Mouse (Mus musculus) midbrain, embryonic 16.5 days (tissue): ENCODE measurements at regions not wholly inside any gene's neighbourhood (a gene's known extent, or its start where the extent isn't known, plus 50 kb on each side); places are given as distances from the start of the nearest gene placed in this dataset.

ENCODE experiments used
- ATAC-seq: fragments of 200-750 bp; cut with Nextera tagmentation; 2 replicates; pipeline ENCODE4 v1.8.0; 2017; ENCODE audit warnings: moderate TSS enrichment
- H3K27ac ChIP-seq: fragments of 300-500 bp; sonication (generic); 2 replicates; pipeline ENCODE4 v1.5.1; 2014; ENCODE audit warnings: mild to moderate bottlenecking, low read length, mixed read lengths
- H3K27me3 ChIP-seq: fragments of 300-500 bp; sonication (generic); 2 replicates; pipeline ENCODE4 v1.6.1; 2014; ENCODE audit warnings: low read depth, low read length, mixed read lengths; ENCODE audit not compliant: control insufficient read depth, insufficient read depth
- H3K36me3 ChIP-seq: fragments of 300-500 bp; sonication (generic); 2 replicates; pipeline ENCODE4 v1.6.1; 2014; ENCODE audit warnings: mild to moderate bottlenecking, low read length, moderate library complexity, mixed read lengths; ENCODE audit not compliant: control insufficient read depth, insufficient read depth
- H3K4me1 ChIP-seq: fragments of 300-500 bp; sonication (generic); 2 replicates; pipeline ENCODE4 v1.6.1; 2014; ENCODE audit warnings: mild to moderate bottlenecking, low read length, mixed read lengths; ENCODE audit not compliant: control insufficient read depth, insufficient read depth
- H3K4me2 ChIP-seq: fragments of 300-500 bp; sonication (generic); 2 replicates; pipeline ENCODE4 v1.6.1; 2014; ENCODE audit warnings: mild to moderate bottlenecking, low read length, mixed read lengths
- H3K4me3 ChIP-seq: fragments of 300-500 bp; sonication (generic); 2 replicates; pipeline ENCODE4 v1.5.1; 2014; ENCODE audit warnings: low read depth, mild to moderate bottlenecking, low read length, moderate library complexity, mixed read lengths
- H3K9ac ChIP-seq: fragments of 300-500 bp; sonication (generic); 2 replicates; pipeline ENCODE4 v1.6.1; 2014; ENCODE audit warnings: low read depth, low read length, mixed read lengths
- H3K9me3 ChIP-seq: fragments of 300-500 bp; sonication (generic); replicated peaks from 2 replicates; pipeline ENCODE4 v1.6.1; 2014; ENCODE audit warnings: mild to moderate bottlenecking, low read length, mixed read lengths; ENCODE audit not compliant: control insufficient read depth, poor library complexity, severe bottlenecking
- WGBS: fragments of 180-500 bp; shearing (Covaris S2); extraction: QIAGEN DNeasy Blood & Tissue Kit; methylation state at CpG from one replicate; pipeline ENCODE4 v1.1.7; 2014; 5-methylcytosine and 5-hydroxymethylcytosine counted together

GRCm38 (mm10) chr8:10804974-10805373 is 203.3 kb downstream of the Irs2 start:
- no peaks in the 10 kb centered on the region for H3K9me3 ChIP-seq
- no peak overlapping the region for H3K4me3 ChIP-seq
- no peak overlapping the region for H3K27ac ChIP-seq
- no peaks in the 10 kb centered on the region for H3K27me3 ChIP-seq
- WGBS = 36% methylated on average over 3 of the region's 3 CpGs
- no peaks in the 10 kb centered on the region for H3K36me3 ChIP-seq
- H3K9ac ChIP-seq = no peak overlapping the region
- peaks cover 12% of the 10 kb centered on the region; the same call in 1 of the 2 replicates for H3K4me1 ChIP-seq
- ATAC-seq = no peak
- no peak overlapping the region for H3K4me2 ChIP-seq

- Histone ChIP-seq H3K9ac (no peak overlapping the region), H3K4me3 (no peak overlapping the region), H3K4me2 (no peak overlapping the region), H3K4me1 (peaks cover 12% of the 10 kb centered on the region; the same call in 1 of the 2 replicates), H3K9me3 (no peaks in the 10 kb centered on the region), H3K27ac (no peak overlapping the region), H3K36me3 (no peaks in the 10 kb centered on the region), H3K27me3 (no peaks in the 10 kb centered on the region)
- no peak for ATAC-seq
These were observed 206.3 kb downstream of the Irs2 start for GRCm38 (mm10) chr8:10802003-10802402.

GRCm38 (mm10) chr8:10801580-10801979 is 206.7 kb downstream of the Irs2 start:
- Histone ChIP-seq H3K27me3 (no peaks in the 10 kb centered on the region), H3K9ac (no peak overlapping the region), H3K4me2 (no peak overlapping the region), H3K9me3 (no peaks in the 10 kb centered on the region), H3K4me1 (peaks cover 12% of the 10 kb centered on the region; the same call in 1 of the 2 replicates), H3K36me3 (no peaks in the 10 kb centered on the region), H3K27ac (no peak overlapping the region), H3K4me3 (no peak overlapping the region)
- ATAC-seq = no peak
- 84% methylated on average over 5 of the region's 5 CpGs for WGBS

DNA sequence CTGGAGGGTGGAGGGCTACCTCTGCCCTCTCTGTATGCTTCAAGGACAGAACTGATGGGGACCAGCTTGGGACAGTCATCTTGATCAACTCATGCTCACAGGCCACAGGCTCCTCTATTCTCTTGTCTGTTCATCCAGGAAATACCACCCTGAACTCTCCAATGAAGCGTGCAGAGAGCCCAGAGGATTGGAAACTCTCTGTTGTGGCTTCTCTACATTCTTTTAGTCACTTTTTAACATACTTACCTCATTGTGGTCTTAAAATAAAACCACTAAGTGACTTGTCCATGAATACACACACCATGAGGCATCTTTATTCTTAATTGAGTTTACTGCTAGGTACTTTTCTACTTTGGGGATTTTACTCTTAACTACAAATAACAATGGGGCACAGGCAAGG is 209.8 kb downstream of the Irs2 start:
- Histone ChIP-seq H3K4me3 (no peak overlapping the region), H3K27me3 (no peaks in the 10 kb centered on the region), H3K9me3 (no peaks in the 10 kb centered on the region), H3K4me2 (no peak overlapping the region), H3K4me1 (peaks cover 13% of the 10 kb centered on the region), H3K36me3 (no peaks in the 10 kb centered on the region), H3K9ac (no peak overlapping the region), H3K27ac (no peak overlapping the region)
- no peak for ATAC-seq
- 100% methylated on average over 1 of the region's 1 CpGs for WGBS

- H3K4me3 ChIP-seq = no peak overlapping the region
- peak; percentile 69; the same call in 1 of the 2 replicates for ATAC-seq
- H3K4me2 ChIP-seq = no peak overlapping the region
- WGBS = 5% methylated on average over 10 of the region's 10 CpGs
- H3K4me1 ChIP-seq = peaks cover 13% of the 10 kb centered on the region
- H3K36me3 ChIP-seq = no peaks in the 10 kb centered on the region
- peak overlapping the region; percentile 70 for H3K27ac ChIP-seq
- no peak overlapping the region for H3K9ac ChIP-seq
- no peaks in the 10 kb centered on the region for H3K9me3 ChIP-seq
- no peaks in the 10 kb centered on the region for H3K27me3 ChIP-seq
These were observed 213.7 kb downstream of the Irs2 start for GRCm38 (mm10) chr8:10794367-10795189.

GRCm38 (mm10) chr8:10793670-10794366 is 214.4 kb downstream of the Irs2 start:
- peak; percentile 53; the same call in 1 of the 2 replicates for ATAC-seq
- WGBS = 79% methylated on average over 9 of the region's 9 CpGs
- Histone ChIP-seq H3K4me3 (no peak overlapping the region), H3K36me3 (no peaks in the 10 kb centered on the region), H3K4me2 (no peak overlapping the region), H3K9ac (no peak overlapping the region), H3K27me3 (no peaks in the 10 kb centered on the region), H3K4me1 (peaks cover 13% of the 10 kb centered on the region), H3K9me3 (no peaks in the 10 kb centered on the region), H3K27ac (peak overlapping the region; percentile 70)

DNA sequence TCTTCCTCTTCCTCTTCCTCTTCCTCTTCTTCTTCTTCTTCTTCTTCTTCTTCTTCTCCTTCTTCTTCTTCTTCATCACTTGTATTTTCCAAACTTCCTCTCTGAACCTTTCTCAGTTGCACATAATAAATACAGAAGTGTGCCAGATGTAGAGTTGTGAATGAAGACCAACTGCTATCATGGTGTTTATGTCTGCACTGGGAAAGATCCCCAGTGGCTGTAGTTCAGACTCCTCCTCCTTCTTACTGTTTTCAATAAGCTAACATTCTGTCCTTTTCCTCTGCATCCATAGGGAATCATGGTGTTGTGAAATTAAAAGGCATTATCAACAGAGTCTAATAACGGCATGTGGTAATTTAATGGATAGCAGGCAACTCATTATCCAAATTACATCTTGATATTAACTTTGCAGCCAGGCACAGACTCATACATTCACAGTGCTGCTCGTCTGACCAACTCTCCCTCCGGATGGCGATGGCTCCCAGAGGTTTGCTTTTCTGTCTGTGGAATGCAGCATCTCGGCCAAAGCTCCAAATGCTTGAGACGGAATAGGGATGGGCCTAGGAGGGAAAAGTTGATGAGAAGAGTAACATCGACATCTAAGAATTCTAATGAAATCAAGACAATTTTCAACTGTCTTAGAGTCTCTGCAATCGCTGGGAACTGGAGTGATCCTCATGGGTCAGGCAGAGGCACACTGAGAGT is 219.6 kb downstream of the Irs2 start:
- no peak for ATAC-seq
- H3K36me3 ChIP-seq = no peaks in the 10 kb centered on the region

GRCm38 (mm10) chr8:10785801-10786200 is 222.5 kb downstream of the Irs2 start:
- H3K27me3 ChIP-seq = no peaks in the 10 kb centered on the region
- H3K9ac ChIP-seq = no peak overlapping the region
- H3K4me2 ChIP-seq = no peak overlapping the region
- H3K27ac ChIP-seq = peak overlapping the region; percentile 40; the same call in 1 of the 2 replicates
- WGBS = 56% methylated on average over 4 of the region's 4 CpGs
- H3K9me3 ChIP-seq = no peaks in the 10 kb centered on the region
- no peaks in the 10 kb centered on the region for H3K36me3 ChIP-seq
- peaks cover 12% of the 10 kb centered on the region for H3K4me1 ChIP-seq
- no peak overlapping the region for H3K4me3 ChIP-seq
- ATAC-seq = no peak

More for the DNA sequence above, 219.6 kb downstream of the Irs2 start:
- Histone ChIP-seq H3K9ac (no peak overlapping the region), H3K27me3 (no peaks in the 10 kb centered on the region), H3K4me3 (no peak overlapping the region), H3K4me1 (peaks cover 13% of the 10 kb centered on the region), H3K27ac (no peak overlapping the region), H3K4me2 (no peak overlapping the region), H3K9me3 (no peaks in the 10 kb centered on the region)
- WGBS = 76% methylated on average over 8 of the region's 8 CpGs
